Mouse (Mus musculus): ENCODE data around the gene Slc2a4. TPM values are rescaled to one million over a fixed set of nuclear protein-coding genes. Genes with fewer than 3 reads are reported as not detected.
A peak's percentile ranks its signal among the peaks of the same experiment; 100 is the strongest.

Slc2a4 gene
- polyA plus RNA-seq, 1 experiment: 139 TPM

- no peak for DNase-seq (ENCODE audit: low read depth)
These were observed 46.0 kb downstream of the Slc2a4 start for GRCm38 (mm10) chr11:69901993-69902392.

GRCm38 (mm10) chr11:69901406-69901846 is 46.6 kb downstream of the Slc2a4 start:
- peak; percentile 62 for DNase-seq (ENCODE audit: low read depth)

- peak; percentile 73 for DNase-seq (ENCODE audit: low read depth)
These were observed 47.2 kb downstream of the Slc2a4 start, which contains the start of the genes 2810408A11Rik and Neurl4 for GRCm38 (mm10) chr11:69900471-69901405. Gene 2810408A11Rik (minus strand): TSS chr11:69900987. Gene Neurl4 (plus strand): TSS chr11:69901072.

- DNase-seq (ENCODE audit: low read depth): no peak
These were observed 48.1 kb downstream of the Slc2a4 start for GRCm38 (mm10) chr11:69899870-69900269.

- DNase-seq (ENCODE audit: low read depth): no peak
These were observed 52.7 kb downstream of the Slc2a4 start, which contains the start of gene Acap1 for GRCm38 (mm10) chr11:69895291-69895690. Gene Acap1 (minus strand): TSS chr11:69895539.

- DNase-seq (ENCODE audit: low read depth): no peak
These were observed 53.3 kb downstream of the Slc2a4 start for GRCm38 (mm10) chr11:69894671-69895070.

Other genes starting within 250 kb of the Slc2a4 start
- gene Polr2a, start 189.6 kb downstream of the Slc2a4 start, polyA plus RNA-seq (2012; rRNA removed): 18.5 and 48.2 TPM in 2 replicates
- gene Slc35g3, start 186.2 kb downstream of the Slc2a4 start, polyA plus RNA-seq (2012; rRNA removed): 0.22 and 0.51 TPM in 2 replicates
- 30.6 and 32.9 TPM in 2 replicates for gene Zbtb4, start 182.3 kb downstream of the Slc2a4 start, polyA plus RNA-seq (2012; rRNA removed)
- gene Chrnb1, start 152.2 kb downstream of the Slc2a4 start, polyA plus RNA-seq (2012; rRNA removed): 15.3 and 18.3 TPM in 2 replicates
- 6.9 and 7.7 TPM in 2 replicates for gene Fgf11, start 146.3 kb downstream of the Slc2a4 start, polyA plus RNA-seq (2012; rRNA removed)
- gene Tmem102, start 142.6 kb downstream of the Slc2a4 start, polyA plus RNA-seq (2012; rRNA removed): 12.9 and 20.5 TPM in 2 replicates
- 0.18 and 0.47 TPM in 2 replicates for gene Gm39566, start 132.9 kb downstream of the Slc2a4 start, polyA plus RNA-seq (2012; rRNA removed)
- 6.8 and 9.8 TPM in 2 replicates for gene Spem2, start 129.7 kb downstream of the Slc2a4 start, polyA plus RNA-seq (2012; rRNA removed)
- 11.3 and 16.5 TPM in 2 replicates for gene Spem1, start 126.0 kb downstream of the Slc2a4 start, polyA plus RNA-seq (2012; rRNA removed)
- 19.0 and 23.8 TPM in 2 replicates for gene Nlgn2, start 110.4 kb downstream of the Slc2a4 start, polyA plus RNA-seq (2012; rRNA removed)
- gene Tmem256, start 109.7 kb downstream of the Slc2a4 start, polyA plus RNA-seq (2012; rRNA removed): 179 and 279 TPM in 2 replicates
- gene Plscr3, start 101.8 kb downstream of the Slc2a4 start, polyA plus RNA-seq (2012; rRNA removed): 60.4 and 66.9 TPM in 2 replicates
- 26.0 and 32.5 TPM in 2 replicates for gene Tnk1, start 89.5 kb downstream of the Slc2a4 start, polyA plus RNA-seq (2012; rRNA removed)
- not detected in 2 replicates for gene Tmem95, start 70.2 kb downstream of the Slc2a4 start, polyA plus RNA-seq (2012; rRNA removed)
- 9.0 and 10.0 TPM in 2 replicates for gene Kctd11, start 66.8 kb downstream of the Slc2a4 start, polyA plus RNA-seq (2012; rRNA removed)
- gene Acap1, start 52.6 kb downstream of the Slc2a4 start, polyA plus RNA-seq (2012; rRNA removed): 37.7 and 38.2 TPM in 2 replicates
- gene 2810408A11Rik, start 47.2 kb downstream of the Slc2a4 start, polyA plus RNA-seq (2012; rRNA removed): 5.4 and 5.9 TPM in 2 replicates
- 42.3 and 45.0 TPM in 2 replicates for gene Neurl4, start 47.1 kb downstream of the Slc2a4 start, polyA plus RNA-seq (2012; rRNA removed)
- 56.9 and 61.2 TPM in 2 replicates for gene Gps2, start 34.3 kb downstream of the Slc2a4 start, polyA plus RNA-seq (2012; rRNA removed)
- gene Eif5a, start 26.2 kb downstream of the Slc2a4 start, polyA plus RNA-seq (2012; rRNA removed): 457 and 520 TPM in 2 replicates
- gene Ybx2, start 12.4 kb downstream of the Slc2a4 start, polyA plus RNA-seq (2012; rRNA removed): 19.2 and 37.4 TPM in 2 replicates
- 88.4 and 172 TPM in 2 replicates for gene Cldn7, start 16.6 kb upstream of the Slc2a4 start, polyA plus RNA-seq (2012; rRNA removed)
- 94.3 and 108 TPM in 2 replicates for gene Ctdnep1, start 33.0 kb upstream of the Slc2a4 start, polyA plus RNA-seq (2012; rRNA removed)
- gene Elp5, start 34.3 kb upstream of the Slc2a4 start, polyA plus RNA-seq (2012; rRNA removed): 60.1 and 80.3 TPM in 2 replicates
- 568 and 793 TPM in 2 replicates for gene Gabarap, start 43.0 kb upstream of the Slc2a4 start, polyA plus RNA-seq (2012; rRNA removed)
- 22.8 and 23.2 TPM in 2 replicates for gene Phf23, start 47.6 kb upstream of the Slc2a4 start, polyA plus RNA-seq (2012; rRNA removed)
- gene Dvl2, start 52.4 kb upstream of the Slc2a4 start, polyA plus RNA-seq (2012; rRNA removed): 13.7 and 19.1 TPM in 2 replicates
- 79.9 and 96.2 TPM in 2 replicates for gene Acadvl, start 67.2 kb upstream of the Slc2a4 start, polyA plus RNA-seq (2012; rRNA removed)
- 12.8 and 16.6 TPM in 2 replicates for gene Dlg4, start 68.8 kb upstream of the Slc2a4 start, polyA plus RNA-seq (2012; rRNA removed)
- gene Asgr1, start 105.9 kb upstream of the Slc2a4 start, polyA plus RNA-seq (2012; rRNA removed): 0.08 and 0.72 TPM in 2 replicates
- gene Asgr2, start 144.5 kb upstream of the Slc2a4 start, polyA plus RNA-seq (2012; rRNA removed): 0.93 and 1.4 TPM in 2 replicates
- gene Mgl2, start 182.1 kb upstream of the Slc2a4 start, polyA plus RNA-seq (2012; rRNA removed): 14.1 and 33.9 TPM in 2 replicates
- gene Clec10a, start 208.0 kb upstream of the Slc2a4 start, polyA plus RNA-seq (2012; rRNA removed): 19.1 and 24.5 TPM in 2 replicates

Data from gonadal fat pad, adult 2 months (tissue).